Mouse (Mus musculus) bone marrow, adult 2 months (tissue): ENCODE data around the gene Sprtn.

Experiments used
- CTCF ChIP-seq: fragments of 200-500 bp; IDR thresholded peaks from 2 replicates; pipeline ENCODE4 v1.5.1; 2011; ENCODE audit warnings: low read length, control low read depth; ENCODE audit not compliant: control insufficient read depth, insufficient read depth
- POLR2A ChIP-seq: fragments of 200-500 bp; IDR thresholded peaks from 2 replicates; pipeline ENCODE4 v1.6.1; 2011; ENCODE audit warnings: low read depth, mild to moderate bottlenecking, control low read depth, low read length, borderline replicate concordance; ENCODE audit not compliant: control insufficient read depth

DNA sequence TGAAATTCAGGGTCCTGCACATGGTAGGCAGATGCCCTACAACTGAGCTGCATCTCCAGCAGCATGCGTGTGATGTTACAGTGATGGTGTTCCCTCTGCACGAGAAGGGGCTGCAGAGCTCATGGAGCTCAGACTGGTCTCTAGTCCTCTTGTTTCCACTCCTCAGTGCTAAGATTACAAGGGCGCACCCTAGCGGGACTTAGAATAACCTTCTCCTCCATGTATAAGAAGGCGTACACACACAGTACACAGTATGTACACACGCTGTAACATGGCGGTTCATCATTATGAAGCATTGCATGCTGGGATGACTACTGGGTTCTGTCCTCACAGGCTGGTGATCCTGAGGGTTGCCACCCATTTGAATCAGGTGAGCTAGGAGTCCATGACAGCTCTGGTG lies 25.6 kb upstream of the Sprtn start:
- no peak for TF ChIP-seq POLR2A
- TF ChIP-seq CTCF, result no peak
